Mouse (Mus musculus) embryonic stem cell, embryonic (primary cell): Measurements from ENCODE around the gene Rasgef1b.
"Not testable (repeated sequence)": the region's sequence is repeated elsewhere in the genome, so short reads cannot be mapped to it uniquely, and the experiment has no call there.

ENCODE experiments used
- CTCF ChIA-PET, 4 experiments: fragments of 300-600 bp in 2 of 4; fragments of 350-600 bp in 2 of 4; sonication (Branson Sonifier 250); formaldehyde crosslinking; loops; one replicate each; lab custom pipeline; 2022; ENCODE audit warnings: inconsistent platforms in 2 of 4; lab: Charles Lee
- POLR2A ChIA-PET, 4 experiments: fragments of 300-600 bp in 2 of 4; fragments of 350-600 bp in 2 of 4; sonication (Branson Sonifier 250); formaldehyde crosslinking; loops; one replicate each; lab custom pipeline; 2022; ENCODE audit warnings: antibody characterized with exemption in 4 of 4, inconsistent platforms in 1 of 4; lab: Charles Lee

Gene Rasgef1b

DNA sequence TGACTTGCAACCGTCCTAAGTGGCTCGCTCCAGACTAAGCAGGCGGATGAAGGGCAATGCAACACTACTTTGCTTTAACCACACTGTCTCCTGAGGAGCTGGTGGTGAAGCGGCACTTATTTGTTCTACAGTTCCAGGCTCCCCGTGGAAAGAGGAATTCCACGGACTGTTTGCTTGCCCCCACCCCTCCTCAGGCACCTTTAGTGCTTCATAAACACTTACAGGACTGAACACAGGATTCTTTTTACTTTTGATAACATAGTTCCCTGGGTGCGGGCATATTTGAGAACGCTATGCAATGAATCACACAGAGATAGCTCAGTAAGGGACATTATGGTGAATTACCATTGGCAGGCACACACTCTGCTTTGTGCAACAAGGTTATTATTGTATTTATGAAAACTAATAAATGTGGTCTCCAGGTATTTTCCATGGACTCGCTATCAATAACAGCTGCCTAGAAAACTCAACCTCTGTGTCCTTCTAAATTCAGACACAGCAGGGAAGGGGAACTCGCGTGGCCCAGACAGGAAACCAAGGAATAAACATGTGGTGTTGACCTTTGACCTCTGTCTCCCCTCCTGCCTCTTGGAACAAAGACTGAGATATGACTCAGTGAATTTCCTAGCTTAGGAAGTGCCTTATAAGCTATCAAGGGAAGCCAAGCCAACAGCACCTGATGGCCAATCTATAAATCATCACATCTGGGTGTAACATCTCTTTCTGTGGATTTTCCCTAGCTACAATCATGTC is 486.7 kb downstream of the Rasgef1b start:
- ChIA-PET POLR2A (interaction anchor here in 2 of 4 experiments (1.0 to 1.4 kb wide), 3 partner anchors 9 to 11 kb away, joined by 3 to 7 read pairs (median 3); no protein-coding TSS in a partner anchor), CTCF (no interaction called here)

DNA sequence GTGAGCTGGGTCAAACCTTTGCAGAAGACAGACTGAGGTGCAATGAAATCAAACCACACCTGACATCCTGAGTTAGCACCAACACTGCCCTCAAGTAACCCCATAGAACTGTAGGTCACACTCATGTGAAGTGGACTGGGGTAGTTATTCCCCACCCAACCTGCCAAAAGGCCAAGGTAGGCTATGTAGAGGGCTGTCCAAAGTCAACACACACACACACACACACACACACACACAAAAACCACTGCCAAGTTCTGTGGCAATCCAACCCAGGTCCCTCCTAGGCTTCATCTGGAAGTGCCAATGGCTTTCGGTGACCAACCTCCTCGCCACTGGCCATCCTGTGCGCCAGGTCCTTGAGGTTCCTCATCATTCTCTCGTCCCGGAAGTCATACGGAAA is 488.4 kb downstream of the Rasgef1b start:
- ChIA-PET POLR2A (interaction anchor here in 1 of 4 experiments (0.6 to 2.4 kb wide), 3 partner anchors 11 to 383 kb away, joined by 3 to 9 read pairs (median 4); no protein-coding TSS in a partner anchor), CTCF (interaction anchor here in 1 of 4 experiments (1.5 kb wide), 1 partner anchor 38 kb away, joined by 3 read pairs; no protein-coding TSS in a partner anchor)

DNA sequence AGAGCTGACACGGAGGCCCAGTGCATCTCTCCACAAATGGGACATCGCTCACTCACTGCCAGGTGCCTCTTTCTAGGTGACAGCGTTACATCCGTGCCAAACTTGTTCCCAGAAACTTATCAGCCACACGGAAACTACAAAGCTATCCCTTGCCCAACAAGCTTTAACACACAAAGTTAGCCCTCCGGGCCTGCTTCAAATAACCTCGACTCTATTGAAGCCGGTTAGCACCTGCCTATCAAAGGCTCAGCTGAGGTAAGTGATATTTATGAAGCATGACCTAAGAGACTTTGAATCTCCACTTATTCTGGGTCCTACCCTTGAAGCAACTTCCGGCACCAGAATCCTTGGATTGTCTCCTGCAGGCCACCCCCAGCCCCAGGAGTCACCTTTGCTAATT is 489.2 kb downstream of the Rasgef1b start:
- POLR2A ChIA-PET = interaction anchor here in 2 of 4 experiments (0.6 to 2.4 kb wide), 4 partner anchors 11 to 13 kb away, joined by 3 to 9 read pairs (median 4); no protein-coding TSS in a partner anchor

DNA sequence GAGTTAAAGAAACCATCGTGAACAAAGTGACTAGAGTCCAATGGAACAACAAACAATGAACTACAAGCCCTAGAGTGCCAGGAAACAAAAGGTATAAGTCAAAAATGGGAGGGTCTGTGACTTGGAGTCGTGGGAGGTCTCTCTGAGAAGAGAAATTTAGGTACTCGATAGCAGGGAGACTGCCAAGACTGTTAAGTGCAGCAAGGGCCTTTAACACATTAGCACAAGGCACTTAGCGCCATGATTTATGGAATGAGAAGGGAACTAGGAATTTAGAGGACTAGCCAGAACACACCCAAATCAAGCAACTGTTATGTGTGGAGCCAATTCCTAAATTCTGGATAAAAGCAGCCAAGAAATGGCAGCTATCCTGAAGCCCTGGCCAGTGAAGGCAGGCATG is 490.7 kb downstream of the Rasgef1b start:
- ChIA-PET CTCF (interaction anchor here in 1 of 4 experiments (1.6 kb wide), 1 partner anchor 10 kb away, joined by 5 read pairs; no protein-coding TSS in a partner anchor), POLR2A (interaction anchor here in 2 of 4 experiments (1.9 to 2.4 kb wide), 2 partner anchors 14 to 15 kb away, joined by 5 to 9 read pairs; no protein-coding TSS in a partner anchor)

More for the DNA sequence above, 489.2 kb downstream of the Rasgef1b start:
- CTCF ChIA-PET = interaction anchor here in 2 of 4 experiments (1.5 to 1.6 kb wide), 2 partner anchors 9 to 37 kb away, joined by 3 to 5 read pairs; no protein-coding TSS in a partner anchor

- POLR2A ChIA-PET = no interaction called here
- CTCF ChIA-PET = no interaction called here
Measured at GRCm38 (mm10) chr5:99236888-99237752, 491.7 kb downstream of the Rasgef1b start.

- POLR2A ChIA-PET = no interaction called here
- CTCF ChIA-PET = no interaction called here
Measured at GRCm38 (mm10) chr5:99236431-99236830, 492.4 kb downstream of the Rasgef1b start.

GRCm38 (mm10) chr5:99234275-99234674 is 494.6 kb downstream of the Rasgef1b start:
- ChIA-PET CTCF (no interaction called here), POLR2A (no interaction called here)

- ChIA-PET CTCF (interaction anchor here in 1 of 4 experiments (0.6 kb wide), 1 partner anchor 28 kb away, joined by 4 read pairs; no protein-coding TSS in a partner anchor), POLR2A (no interaction called here)
Measured at GRCm38 (mm10) chr5:99233176-99233575, 495.7 kb downstream of the Rasgef1b start.

DNA sequence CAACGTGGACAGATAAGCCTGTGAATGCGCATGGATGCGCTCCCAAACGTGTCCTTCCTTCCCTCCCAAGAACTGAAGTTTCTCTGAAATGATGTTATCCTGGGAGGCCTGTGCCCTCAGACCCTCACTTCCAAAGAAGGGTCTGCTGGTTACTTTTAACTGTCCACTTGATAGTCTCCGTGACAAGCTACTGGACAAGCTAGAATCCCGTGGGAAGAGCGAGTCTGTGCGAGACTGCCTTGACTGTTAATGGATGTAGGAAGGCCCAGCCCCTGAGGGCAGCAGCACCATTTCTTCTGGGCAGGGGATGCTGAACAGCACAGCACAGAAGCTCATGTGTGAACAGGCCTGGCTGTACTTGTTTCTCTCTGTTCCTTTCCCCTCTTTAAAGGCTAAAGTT is 496.5 kb downstream of the Rasgef1b start:
- ChIA-PET CTCF (interaction anchor here in 1 of 4 experiments (0.7 kb wide), 1 partner anchor 372 kb away, joined by 3 read pairs; no protein-coding TSS in a partner anchor), POLR2A (interaction anchor here in 1 of 4 experiments (0.6 kb wide), 1 partner anchor 397 kb away, joined by 3 read pairs; no protein-coding TSS in a partner anchor)

- ChIA-PET CTCF (no interaction called here), POLR2A (interaction anchor here in 1 of 4 experiments (0.6 to 1.4 kb wide), 2 partner anchors 12 to 1130 kb away, joined by 3 to 6 read pairs; no protein-coding TSS in a partner anchor)
Measured at GRCm38 (mm10) chr5:99230476-99230875, 498.4 kb downstream of the Rasgef1b start.

GRCm38 (mm10) chr5:99227361-99227760 is 501.5 kb downstream of the Rasgef1b start:
- ChIA-PET POLR2A (interaction anchor here in 1 of 4 experiments (0.6 kb wide), 1 partner anchor 728 kb away, joined by 3 read pairs; no protein-coding TSS in a partner anchor), CTCF (no interaction called here)

- CTCF ChIA-PET = no interaction called here
- POLR2A ChIA-PET = no interaction called here
Measured at GRCm38 (mm10) chr5:99224571-99225011, 504.3 kb downstream of the Rasgef1b start.

DNA sequence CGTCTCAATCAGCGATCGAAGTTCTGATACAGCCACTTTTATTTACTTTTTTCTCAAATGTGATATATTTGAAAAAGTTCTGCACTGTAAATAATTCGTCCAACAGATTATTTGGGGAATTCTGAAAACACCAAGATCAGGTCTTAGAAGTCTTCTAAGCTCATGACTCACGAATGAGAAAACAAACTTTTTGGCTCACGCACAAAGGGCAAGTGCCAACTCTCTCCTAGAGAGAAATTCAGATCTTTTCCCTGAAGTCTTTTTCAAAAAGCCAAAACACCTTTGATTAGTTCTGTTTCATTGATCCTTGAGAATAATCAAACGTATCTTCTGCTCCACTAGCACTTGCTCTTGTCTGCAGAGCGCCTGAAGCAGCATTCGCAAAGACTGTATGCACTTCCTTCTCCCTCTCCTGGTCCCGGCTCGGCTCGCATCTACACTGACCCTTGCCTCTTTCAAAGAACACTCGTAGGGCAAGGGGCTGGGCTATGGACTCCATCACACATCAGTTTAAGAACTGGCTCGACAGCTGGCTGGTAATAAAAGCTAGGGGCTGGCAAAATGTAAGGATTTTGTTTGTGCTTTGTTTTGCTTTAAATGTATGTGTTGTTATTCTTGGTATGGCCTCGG is 504.9 kb downstream of the Rasgef1b start:
- CTCF ChIA-PET = interaction anchor here in 1 of 4 experiments (0.6 kb wide), 1 partner anchor 1001 kb away, joined by 3 read pairs; no protein-coding TSS in a partner anchor
- POLR2A ChIA-PET = no interaction called here

GRCm38 (mm10) chr5:99218385-99218784 is 510.5 kb downstream of the Rasgef1b start:
- CTCF ChIA-PET = interaction anchor here in 1 of 4 experiments (0.6 kb wide), 1 partner anchor 1102 kb away, joined by 3 read pairs; no protein-coding TSS in a partner anchor
- POLR2A ChIA-PET = interaction anchor here in 1 of 4 experiments (0.6 to 1.7 kb wide), 2 partner anchors 12 to 688 kb away, joined by 6 read pairs; partner anchors contain the start of gene Vamp9

GRCm38 (mm10) chr5:99216588-99217152 is 512.2 kb downstream of the Rasgef1b start:
- CTCF ChIA-PET = interaction anchor here in 1 of 4 experiments (0.6 kb wide), 1 partner anchor 436 kb away, joined by 3 read pairs; no protein-coding TSS in a partner anchor

DNA sequence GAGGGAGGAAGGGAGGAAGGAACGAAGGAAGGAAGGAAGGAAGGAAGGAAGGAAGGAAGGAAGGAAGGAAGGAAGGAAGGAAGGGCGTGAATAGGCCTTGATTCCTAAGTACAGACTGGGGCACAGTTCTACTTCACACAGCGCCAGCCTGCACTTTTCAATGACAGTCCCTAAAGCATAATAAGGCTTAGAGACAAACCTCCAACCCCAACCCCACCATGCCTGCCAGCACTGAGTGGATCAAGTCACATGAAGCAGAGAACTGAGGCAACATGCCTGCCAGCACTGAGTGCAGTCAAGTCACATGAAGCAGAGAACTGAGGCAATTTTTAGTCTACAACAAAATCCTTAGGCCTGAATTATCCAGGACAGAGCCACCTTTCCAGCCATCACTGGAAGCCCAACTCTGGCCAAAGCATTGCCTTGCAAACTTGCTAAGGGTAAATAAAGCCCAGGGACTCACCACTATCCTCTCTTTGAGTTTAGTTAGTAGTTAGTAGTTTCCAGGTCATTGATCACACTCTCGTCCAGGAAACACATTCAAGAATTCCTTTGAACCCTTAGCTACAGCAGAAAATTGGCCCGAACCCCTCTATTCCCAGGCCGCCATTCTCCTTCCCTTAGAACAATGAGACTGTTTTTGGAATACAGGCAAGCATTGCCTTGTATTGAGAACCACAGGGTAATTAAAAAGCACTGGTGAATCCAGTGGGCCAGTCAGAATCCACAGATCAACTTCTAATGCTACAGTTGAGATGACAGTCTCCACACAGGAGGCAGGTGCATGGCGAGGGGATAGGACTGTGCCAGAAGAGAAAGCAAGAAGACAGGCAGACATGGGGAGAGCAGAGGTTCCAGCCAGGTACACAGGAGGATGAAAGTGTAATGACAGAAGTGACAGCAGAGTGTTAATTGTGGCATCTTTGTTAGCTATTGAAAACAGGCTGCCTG is 513.4 kb downstream of the Rasgef1b start:
- ChIA-PET POLR2A (no interaction called here), CTCF (no interaction called here)

More at GRCm38 (mm10) chr5:99216588-99217152, 512.2 kb downstream of the Rasgef1b start:
- POLR2A ChIA-PET = not testable (repeated sequence)

DNA sequence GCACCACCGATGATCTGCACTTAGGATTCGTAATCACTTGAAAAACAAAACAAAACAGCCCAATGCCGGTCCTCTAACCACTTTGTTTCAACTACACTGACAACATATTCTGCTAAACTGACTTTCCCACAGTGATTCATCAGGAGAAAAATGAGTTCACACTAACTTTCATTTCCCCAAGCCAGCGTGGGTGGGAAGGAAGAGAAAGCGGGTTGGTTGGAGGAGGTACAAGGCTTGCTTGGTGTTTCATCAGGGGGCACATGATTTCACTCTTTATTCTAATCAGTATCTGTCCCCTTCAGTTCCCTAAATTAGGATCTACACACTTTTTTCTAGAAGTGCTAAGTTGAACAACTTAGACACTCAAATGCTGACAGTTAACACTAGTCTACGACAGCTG is 514.5 kb downstream of the Rasgef1b start:
- ChIA-PET POLR2A (no interaction called here), CTCF (no interaction called here)
